ENCODE assay signal across 27 mouse cellular contexts in genomic region chr15:25685186-25685585, GRCm38 (mm10).
DNase-seq lines count a peak whose midpoint lies in the region; ATAC-seq and TF ChIP-seq lines count a peak whose summit lies in the region.
"Had no signal": no experiment of that assay in that cellular context is flagged by ENCODE, and none has a peak within 500 bp of the region (broad histone marks: within the 10 kb centered on the region; RNA-seq: fewer than 3 reads in every experiment).

No protein-coding gene starts in this region.

- no peak for TF ChIP-seq POLR2A in cerebellum, adult 2 months (IDR thresholded peaks at IDR 0.05; ENCODE audit: borderline replicate concordance, insufficient read depth, low read length)

- no peak overlapping the region for H3K4me2 ChIP-seq in kidney, embryonic 16.5 days (replicated peaks; ENCODE audit: low read depth, low read length)
- no peak overlapping the region for H3K4me2 ChIP-seq in limb, embryonic 15.5 days
- H3K4me2 ChIP-seq: heart, embryonic 13.5 days; hindbrain, embryonic 14.5 days; limb, embryonic 12.5 days; liver, embryonic 11.5 days; lung, embryonic 15.5 days; midbrain, embryonic 15.5 days; neural tube, embryonic 15.5 days; stomach, embryonic 15.5 days had no signal

- no peak for TF ChIP-seq CTCF in cerebellum, adult 2 months (IDR thresholded peaks at IDR 0.05; ENCODE audit: borderline replicate concordance, insufficient read depth, low read depth, low read length)

- H3K4me1 ChIP-seq in kidney, embryonic 16.5 days (ENCODE audit: insufficient read depth, low read length), result peaks cover 48% of the 10 kb centered on the region
- peaks cover 12% of the 10 kb centered on the region for H3K4me1 ChIP-seq in limb, embryonic 15.5 days
- H3K4me1 ChIP-seq in limb, embryonic 10.5 days, result peaks cover 32% of the 10 kb centered on the region
- H3K4me1 ChIP-seq in cerebellum, adult 2 months (ENCODE audit: control insufficient read depth, insufficient read depth, low read length), result 0 out of 2 replicates have a peak, but pooled peaks cover 3% of the 10 kb centered on the region

- DNase-seq in frontal cortex, postnatal 14 days (ENCODE audit: low spot score in 2 of 2), result no peak
- DNase-seq in kidney, adult 18-20 months, result peak; percentile 43
- no peak for DNase-seq in limb, embryonic 10.5 days (ENCODE audit: low spot score)
- peak; percentile 51 for DNase-seq in telencephalon, adult 2 months (ENCODE audit: low read depth, low spot score)
- DNase-seq in cerebellum, adult 2 months, result no peak
- DNase-seq: adrenal gland, postnatal 14 days; cerebellum, adult 11-12 months; heart, postnatal 10 days; layer of hippocampus, postnatal 36 days; retina, postnatal 1 day; right cerebral cortex, postnatal 14 days; thymus, postnatal 14 days had no signal

- H3K4me3 ChIP-seq in kidney, embryonic 16.5 days (ENCODE audit: low read length), result no peak overlapping the region
- no peak overlapping the region for H3K4me3 ChIP-seq in limb, embryonic 15.5 days
- H3K4me3 ChIP-seq in limb, embryonic 10.5 days, result no peak overlapping the region
- no peak overlapping the region for H3K4me3 ChIP-seq in cerebellum, adult 2 months (replicated peaks; ENCODE audit: insufficient read depth, low read depth, low read length)
- H3K4me3 ChIP-seq: forebrain, embryonic 10.5 days; heart, embryonic 13.5 days; limb, embryonic 12.5 days; lung, embryonic 15.5 days; midbrain, embryonic 10.5 days; midbrain, embryonic 15.5 days; neural tube, embryonic 15.5 days; stomach, embryonic 15.5 days had no signal

- 51% methylated on average over 9 of the region's 9 CpGs for WGBS in kidney, embryonic 16.5 days
- WGBS in limb, embryonic 15.5 days, result 55% methylated on average over 9 of the region's 9 CpGs
- WGBS in limb, embryonic 10.5 days, result 71% methylated on average over 9 of the region's 9 CpGs
- WGBS in cerebellum, adult 2 months, result 50% methylated on average over 9 of the region's 9 CpGs

- H3K9me3 ChIP-seq in kidney, embryonic 16.5 days (ENCODE audit: low read length), result no peaks in the 10 kb centered on the region
- no peaks in the 10 kb centered on the region for H3K9me3 ChIP-seq in limb, embryonic 15.5 days
- no peaks in the 10 kb centered on the region for H3K9me3 ChIP-seq in limb, embryonic 10.5 days (replicated peaks)
- H3K9me3 ChIP-seq: forebrain, embryonic 10.5 days; limb, embryonic 12.5 days; lung, embryonic 15.5 days; midbrain, embryonic 10.5 days; midbrain, embryonic 15.5 days; neural tube, embryonic 15.5 days; stomach, embryonic 15.5 days had no signal

- H3K36me3 ChIP-seq in kidney, embryonic 16.5 days (ENCODE audit: insufficient read depth, low read length), result 0 out of 2 replicates have a peak, but pooled peaks cover 6% of the 10 kb centered on the region
- H3K36me3 ChIP-seq in limb, embryonic 15.5 days, result no peaks in the 10 kb centered on the region
- H3K36me3 ChIP-seq in limb, embryonic 10.5 days, result peaks cover 6% of the 10 kb centered on the region; the same call in 1 of the 2 replicates
- H3K36me3 ChIP-seq: forebrain, embryonic 10.5 days; G1E; heart, embryonic 13.5 days; midbrain, embryonic 10.5 days; midbrain, embryonic 15.5 days; neural tube, embryonic 15.5 days; stomach, embryonic 15.5 days had no signal

- peak; percentile 80 for ATAC-seq in frontal cortex, adult (ENCODE audit: low TSS enrichment)
- ATAC-seq in kidney, embryonic 16.5 days (ENCODE audit: low FRiP score, low TSS enrichment), result no peak
- ATAC-seq in limb, embryonic 15.5 days (ENCODE audit: insufficient number of reproducible peaks, low FRiP score, low TSS enrichment, low read depth), result no peak; the same call in 1 of the 2 replicates
- ATAC-seq: forebrain, embryonic 16.5 days; midbrain, embryonic 15.5 days had no signal

- H3K27ac ChIP-seq in kidney, embryonic 16.5 days (ENCODE audit: low read length), result no peak overlapping the region
- H3K27ac ChIP-seq in limb, embryonic 15.5 days, result peak overlapping the region; percentile 71
- no peak overlapping the region for H3K27ac ChIP-seq in limb, embryonic 10.5 days
- H3K27ac ChIP-seq in cerebellum, adult 2 months (ENCODE audit: insufficient read depth, low read length), result no peak overlapping the region
- H3K27ac ChIP-seq: forebrain, embryonic 10.5 days; heart, embryonic 13.5 days; hindbrain, embryonic 14.5 days; limb, embryonic 12.5 days; lung, embryonic 15.5 days; midbrain, embryonic 10.5 days; midbrain, embryonic 15.5 days; neural tube, embryonic 15.5 days; stomach, embryonic 15.5 days had no signal

- no peak overlapping the region for H3K9ac ChIP-seq in kidney, embryonic 16.5 days (replicated peaks; ENCODE audit: low read length)
- H3K9ac ChIP-seq in limb, embryonic 15.5 days, result no peak overlapping the region
- H3K9ac ChIP-seq: heart, embryonic 13.5 days; hindbrain, embryonic 14.5 days; limb, embryonic 12.5 days; lung, embryonic 15.5 days; midbrain, embryonic 15.5 days; neural tube, embryonic 15.5 days; stomach, embryonic 15.5 days had no signal

- no peaks in the 10 kb centered on the region for H3K27me3 ChIP-seq in kidney, embryonic 16.5 days (ENCODE audit: insufficient read depth, low read length)
- no peaks in the 10 kb centered on the region for H3K27me3 ChIP-seq in limb, embryonic 15.5 days
- no peaks in the 10 kb centered on the region for H3K27me3 ChIP-seq in limb, embryonic 10.5 days (ENCODE audit: low read depth, poor library complexity, severe bottlenecking)
- H3K27me3 ChIP-seq in cerebellum, adult 2 months (ENCODE audit: control insufficient read depth, insufficient read depth, low read length), result no peaks in the 10 kb centered on the region
- H3K27me3 ChIP-seq: limb, embryonic 12.5 days; lung, embryonic 15.5 days; midbrain, embryonic 15.5 days; neural tube, embryonic 15.5 days; stomach, embryonic 15.5 days had no signal

Comparison
In these comparisons a context has a peak if more than half of its experiments do, and no peak if none do; other contexts are left out.
1. DNase-seq: peak in kidney, adult 18-20 months (single experiment) and telencephalon, adult 2 months (single experiment); none in frontal cortex, postnatal 14 days (0 of 2), limb, embryonic 10.5 days (single experiment) and cerebellum, adult 2 months (0 of 2).